Mouse (Mus musculus) heart, postnatal 0 days (tissue): ENCODE measurements around the gene Sh3bgrl2.

ENCODE experiments used
- CTCF ChIP-seq: IDR thresholded peaks from 2 replicates; pipeline ENCODE4 v1.5.1; 2016; ENCODE audit warnings: antibody characterized with exemption, control low read depth, low read depth
- EP300 ChIP-seq: IDR thresholded peaks from 2 replicates; pipeline ENCODE4 v1.6.1; 2016; ENCODE audit warnings: antibody characterized with exemption, low read depth

DNA sequence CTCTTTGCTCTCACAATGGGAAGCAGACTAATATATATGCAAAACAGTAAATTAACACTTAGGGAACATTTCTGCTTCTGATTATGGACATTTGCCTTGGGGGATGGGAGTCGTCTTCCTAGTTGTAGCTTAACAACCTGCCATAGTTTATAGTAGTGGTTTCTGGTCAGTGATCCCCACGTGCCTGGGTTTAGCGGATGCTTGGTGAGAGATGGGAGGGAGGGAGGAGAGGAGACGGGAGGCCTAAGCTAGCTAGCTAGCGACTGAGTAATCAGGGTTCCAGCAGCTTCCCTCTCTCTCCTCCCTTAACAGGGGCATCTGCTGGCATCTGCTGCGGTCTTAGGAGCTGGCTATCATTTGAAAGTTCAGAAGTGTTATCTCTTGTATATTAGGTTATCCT, 8.1 kb downstream of the Sh3bgrl2 start:
- no peak for TF ChIP-seq CTCF
- no peak for TF ChIP-seq EP300
